Mouse (Mus musculus) splenic B cell, adult 2 months (primary cell): ENCODE measurements at regions not wholly inside any gene's neighbourhood (a gene's known extent, or its start where the extent isn't known, plus 50 kb on each side); places are given as distances from the start of the nearest gene placed in this dataset.
"Not testable (repeated sequence)": the region's sequence is repeated elsewhere in the genome, so short reads cannot be mapped to it uniquely, and the experiment has no call there.

Source experiments
- DNase-seq: peaks from one replicate; pipeline ENCODE4 v3.0.0-alpha.2; 2011; ENCODE audit warnings: low read depth, low spot score
- H3K27me3 ChIP-seq: 2 replicates; pipeline ENCODE4 v1.6.1; 2012; ENCODE audit warnings: mild to moderate bottlenecking, low read length, moderate library complexity, mixed read lengths; ENCODE audit not compliant: control insufficient read depth, poor library complexity, insufficient read depth, severe bottlenecking
- H3K36me3 ChIP-seq: 2 replicates; pipeline ENCODE4 v1.6.1; 2012; ENCODE audit warnings: mild to moderate bottlenecking, low read length, moderate library complexity, mixed read lengths; ENCODE audit not compliant: control insufficient read depth, poor library complexity, insufficient read depth, severe bottlenecking

DNA sequence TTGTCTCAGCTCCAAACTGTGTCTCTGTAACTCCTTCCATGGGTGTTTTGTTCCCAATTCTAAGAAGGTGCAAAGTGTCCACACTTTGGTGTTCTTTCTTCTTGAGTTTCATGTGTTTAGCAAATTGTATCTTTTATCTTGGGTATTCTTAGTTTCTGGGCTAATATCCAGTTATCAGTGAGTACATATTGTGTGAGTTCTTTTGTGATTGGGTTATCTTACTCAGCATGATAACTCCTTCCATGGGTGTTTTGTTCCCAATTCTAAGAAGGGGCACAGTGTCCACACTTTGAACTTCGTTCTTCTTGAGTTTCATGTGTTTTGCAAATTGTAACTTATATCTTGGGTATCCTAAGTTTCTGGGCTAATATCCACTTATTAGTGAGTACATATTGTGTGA is 635.6 kb upstream of the Amot start:
- not testable (repeated sequence) for DNase-seq, H3K36me3 ChIP-seq, H3K27me3 ChIP-seq

DNA sequence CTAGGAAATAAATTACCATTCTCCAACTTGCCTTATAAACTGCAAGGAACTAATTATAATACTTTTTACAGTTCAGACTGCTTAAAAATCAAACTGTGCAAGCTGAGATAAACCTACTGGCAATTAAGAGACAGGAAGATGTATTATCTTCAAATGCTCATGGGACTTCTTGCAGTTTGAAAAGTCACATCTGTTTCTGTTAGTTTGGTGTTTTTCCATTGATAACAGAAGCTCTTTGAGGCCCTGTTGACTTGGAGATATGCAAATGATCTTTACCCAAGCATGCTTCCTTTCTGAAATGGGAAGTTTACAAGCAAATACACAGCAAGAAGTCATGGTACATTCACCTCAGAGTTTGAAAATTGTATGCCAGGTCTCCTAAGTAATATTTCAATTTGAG is 605.7 kb upstream of the Amot start:
- DNase-seq = peak; percentile 73
- Histone ChIP-seq H3K36me3 (no peaks in the 10 kb centered on the region), H3K27me3 (no peaks in the 10 kb centered on the region)

DNA sequence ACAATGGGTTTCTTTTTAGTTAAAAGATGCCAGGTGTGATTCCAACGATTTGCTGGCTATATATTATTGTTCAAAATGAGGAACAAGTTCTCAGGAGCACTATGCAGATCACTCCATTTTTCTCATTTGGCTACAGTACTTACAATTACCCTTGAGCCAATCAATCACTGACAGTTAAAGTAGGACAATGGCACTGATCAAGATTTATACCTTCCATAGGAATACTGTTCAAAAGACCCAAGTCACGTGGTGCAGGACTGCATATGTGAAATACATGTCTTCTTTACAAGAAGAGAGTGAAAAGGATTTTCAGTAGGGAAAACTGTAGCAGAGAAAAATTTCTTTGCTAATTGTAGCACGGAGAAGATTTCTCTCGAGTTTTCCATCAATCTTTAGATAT is 604.9 kb upstream of the Amot start:
- Histone ChIP-seq H3K27me3 (no peaks in the 10 kb centered on the region), H3K36me3 (no peaks in the 10 kb centered on the region)
- no peak for DNase-seq
